Mouse (Mus musculus) right cerebral cortex, postnatal 25 days (tissue): Measurements from ENCODE around the gene Trpm7.

Source experiments
- DNase-seq: peaks from one replicate; pipeline ENCODE4 v3.0.0; 2022

The Trpm7 gene

GRCm38 (mm10) chr2:126815822-126816221 lies 60.2 kb downstream of the Trpm7 start:
- no peak for DNase-seq

- DNase-seq = no peak
Measured at GRCm38 (mm10) chr2:126801980-126802379, 74.0 kb downstream of the Trpm7 start.

GRCm38 (mm10) chr2:126798455-126798854 lies 77.6 kb downstream of the Trpm7 start:
- no peak for DNase-seq

GRCm38 (mm10) chr2:126795708-126796107 lies 80.3 kb downstream of the Trpm7 start:
- no peak for DNase-seq

- no peak for DNase-seq
Measured at GRCm38 (mm10) chr2:126792611-126793010, 83.4 kb downstream of the Trpm7 start.

- peak; percentile 42 for DNase-seq
Measured at GRCm38 (mm10) chr2:126787721-126788342, 88.2 kb downstream of the Trpm7 start.

- no peak for DNase-seq
Measured at GRCm38 (mm10) chr2:126783370-126783769, 92.7 kb downstream of the Trpm7 start, which contains the start of gene Usp50. Gene Usp50 (minus strand): TSS chr2:126783470.

GRCm38 (mm10) chr2:126782433-126782832 lies 93.6 kb downstream of the Trpm7 start:
- peak; percentile 36 for DNase-seq

GRCm38 (mm10) chr2:126781478-126781877 lies 94.6 kb downstream of the Trpm7 start:
- DNase-seq = no peak

- DNase-seq = no peak
Measured at GRCm38 (mm10) chr2:126780286-126780685, 95.7 kb downstream of the Trpm7 start.

- DNase-seq = no peak
Measured at GRCm38 (mm10) chr2:126778806-126779205, 97.2 kb downstream of the Trpm7 start.

- no peak for DNase-seq
Measured at GRCm38 (mm10) chr2:126776416-126776815, 99.6 kb downstream of the Trpm7 start.

GRCm38 (mm10) chr2:126775951-126776350 lies 100.1 kb downstream of the Trpm7 start:
- no peak for DNase-seq

GRCm38 (mm10) chr2:126772217-126772616 lies 103.8 kb downstream of the Trpm7 start:
- no peak for DNase-seq

- no peak for DNase-seq
Measured at GRCm38 (mm10) chr2:126769431-126770181, 106.4 kb downstream of the Trpm7 start.

- DNase-seq = no peak
Measured at GRCm38 (mm10) chr2:126768194-126768593, 107.8 kb downstream of the Trpm7 start.

- DNase-seq = no peak
Measured at GRCm38 (mm10) chr2:126767599-126767998, 108.4 kb downstream of the Trpm7 start.

- DNase-seq = no peak
Measured at GRCm38 (mm10) chr2:126765867-126766582, 110.0 kb downstream of the Trpm7 start.

- no peak for DNase-seq
Measured at GRCm38 (mm10) chr2:126759351-126759750, 116.7 kb downstream of the Trpm7 start.

- no peak for DNase-seq
Measured at GRCm38 (mm10) chr2:126755664-126756063, 120.4 kb downstream of the Trpm7 start.

- DNase-seq = no peak
Measured at GRCm38 (mm10) chr2:126743389-126743788, 132.6 kb downstream of the Trpm7 start.
